In the genomic region with DNA sequence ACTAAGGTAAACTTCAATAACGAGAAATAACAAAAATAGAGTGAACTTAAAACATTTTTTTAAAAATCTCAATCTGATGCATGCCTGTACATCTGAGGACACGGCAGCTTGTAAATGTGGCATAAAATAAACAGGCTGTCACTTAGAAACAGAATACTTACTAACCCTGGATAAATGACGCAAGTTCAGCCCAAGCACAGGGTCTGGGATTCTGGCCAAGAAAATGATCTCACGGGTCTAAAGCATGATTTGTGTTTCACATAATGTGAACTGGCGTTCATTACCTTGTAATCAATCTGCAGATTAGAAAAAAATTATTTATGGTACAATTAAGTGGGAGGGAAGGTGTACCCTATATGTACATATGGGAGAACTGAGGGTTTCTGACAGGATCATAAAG, we compare ENCODE assay signal across 19 mouse cellular contexts.
DNase-seq lines count a peak whose midpoint lies in the region; ATAC-seq and TF ChIP-seq lines count a peak whose summit lies in the region.
"Had no signal": no experiment of that assay in that cellular context is flagged by ENCODE, and none has a peak within 500 bp of the region (broad histone marks: within the 10 kb centered on the region; RNA-seq: fewer than 3 reads in every experiment).

No protein-coding gene starts in this region.

- ATAC-seq in forebrain, embryonic 14.5 days, result peak; percentile 26; the same call in 1 of the 2 replicates
- ATAC-seq in forebrain, embryonic 16.5 days, result no peak
- no peak for ATAC-seq in midbrain, postnatal 0 days (ENCODE audit: low FRiP score)
- no peak for ATAC-seq in midbrain, embryonic 16.5 days
- ATAC-seq in intestine, postnatal 0 days, result no peak
- ATAC-seq: forebrain, postnatal 0 days; intestine, embryonic 15.5 days had no signal

- H3K9me3 ChIP-seq in forebrain, embryonic 14.5 days (replicated peaks; ENCODE audit: control insufficient read depth, low read length), result no peaks in the 10 kb centered on the region
- no peaks in the 10 kb centered on the region for H3K9me3 ChIP-seq in forebrain, embryonic 16.5 days (ENCODE audit: control insufficient read depth, low read length)
- no peaks in the 10 kb centered on the region for H3K9me3 ChIP-seq in midbrain, postnatal 0 days (ENCODE audit: low read length)
- H3K9me3 ChIP-seq in midbrain, embryonic 16.5 days (replicated peaks; ENCODE audit: control insufficient read depth, low read length, poor library complexity, severe bottlenecking), result no peaks in the 10 kb centered on the region
- no peaks in the 10 kb centered on the region for H3K9me3 ChIP-seq in intestine, postnatal 0 days (ENCODE audit: control insufficient read depth)
- H3K9me3 ChIP-seq: G1E; intestine, embryonic 15.5 days; limb, embryonic 12.5 days; neural tube, embryonic 12.5 days had no signal

- no peak for TF ChIP-seq CTCF in midbrain, postnatal 0 days (IDR thresholded peaks at IDR 0.05)
- no peak for TF ChIP-seq CTCF in intestine, postnatal 0 days (IDR thresholded peaks at IDR 0.05; ENCODE audit: low read depth)

- H3K27me3 ChIP-seq in forebrain, embryonic 14.5 days (replicated peaks; ENCODE audit: control insufficient read depth, insufficient read depth, low read length), result no peaks in the 10 kb centered on the region
- H3K27me3 ChIP-seq in forebrain, embryonic 16.5 days (replicated peaks; ENCODE audit: control insufficient read depth, insufficient read depth, low read length), result no peaks in the 10 kb centered on the region
- H3K27me3 ChIP-seq in midbrain, postnatal 0 days (ENCODE audit: insufficient read depth, low read length), result no peaks in the 10 kb centered on the region
- no peaks in the 10 kb centered on the region for H3K27me3 ChIP-seq in midbrain, embryonic 16.5 days (ENCODE audit: control insufficient read depth, insufficient read depth, low read depth, low read length)
- no peaks in the 10 kb centered on the region for H3K27me3 ChIP-seq in intestine, postnatal 0 days (replicated peaks; ENCODE audit: control insufficient read depth, insufficient read depth, low read length)
- H3K27me3 ChIP-seq: intestine, embryonic 15.5 days; limb, embryonic 12.5 days; neural tube, embryonic 12.5 days had no signal

- no peaks in the 10 kb centered on the region for H3K4me1 ChIP-seq in forebrain, embryonic 14.5 days (ENCODE audit: control insufficient read depth, insufficient read depth, low read length)
- no peaks in the 10 kb centered on the region for H3K4me1 ChIP-seq in forebrain, embryonic 16.5 days (replicated peaks; ENCODE audit: control insufficient read depth, insufficient read depth, low read length)
- H3K4me1 ChIP-seq in midbrain, postnatal 0 days (ENCODE audit: insufficient read depth, low read length), result no peaks in the 10 kb centered on the region
- no peaks in the 10 kb centered on the region for H3K4me1 ChIP-seq in midbrain, embryonic 16.5 days (ENCODE audit: control insufficient read depth, insufficient read depth, low read length)
- H3K4me1 ChIP-seq in intestine, postnatal 0 days (replicated peaks; ENCODE audit: control insufficient read depth, insufficient read depth, low read length), result no peaks in the 10 kb centered on the region
- H3K4me1 ChIP-seq: intestine, embryonic 15.5 days; limb, embryonic 12.5 days; neural tube, embryonic 12.5 days had no signal

- no peak overlapping the region for H3K9ac ChIP-seq in forebrain, embryonic 14.5 days (ENCODE audit: low read length)
- H3K9ac ChIP-seq in forebrain, embryonic 16.5 days (replicated peaks; ENCODE audit: low read depth, low read length), result no peak overlapping the region
- H3K9ac ChIP-seq in midbrain, postnatal 0 days (replicated peaks; ENCODE audit: low read length, poor library complexity, severe bottlenecking), result no peak overlapping the region
- H3K9ac ChIP-seq in midbrain, embryonic 16.5 days (ENCODE audit: low read depth, low read length), result no peak overlapping the region
- H3K9ac ChIP-seq in intestine, postnatal 0 days (ENCODE audit: low read depth, low read length), result no peak overlapping the region
- H3K9ac ChIP-seq: forebrain, postnatal 0 days; intestine, embryonic 15.5 days; limb, embryonic 12.5 days; neural tube, embryonic 12.5 days had no signal

- intact Hi-C loops in heart, postnatal 25 days (cut with DNase I), result no loop called here

- no peaks in the 10 kb centered on the region for H3K36me3 ChIP-seq in forebrain, embryonic 14.5 days (ENCODE audit: control insufficient read depth, insufficient read depth, low read length)
- no peaks in the 10 kb centered on the region for H3K36me3 ChIP-seq in forebrain, embryonic 16.5 days (ENCODE audit: control insufficient read depth, insufficient read depth)
- H3K36me3 ChIP-seq in midbrain, postnatal 0 days (ENCODE audit: insufficient read depth, low read length), result no peaks in the 10 kb centered on the region
- no peaks in the 10 kb centered on the region for H3K36me3 ChIP-seq in midbrain, embryonic 16.5 days (ENCODE audit: control insufficient read depth, insufficient read depth, low read length)
- no peaks in the 10 kb centered on the region for H3K36me3 ChIP-seq in intestine, postnatal 0 days (ENCODE audit: control insufficient read depth, insufficient read depth)
- H3K36me3 ChIP-seq: G1E; intestine, embryonic 15.5 days; limb, embryonic 12.5 days; neural tube, embryonic 12.5 days had no signal

- DNase-seq in forebrain, embryonic 14.5 days (ENCODE audit: low spot score), result peak; percentile 50
- DNase-seq in midbrain, postnatal 0 days (ENCODE audit: low spot score), result peak; percentile 5
- peak; percentile 39 for DNase-seq in forelimb bud, embryonic 11.5 days (ENCODE audit: low read depth, low spot score)
- DNase-seq in heart, postnatal 25 days (ENCODE audit: low spot score), result no peak
- DNase-seq: cerebellum, adult 8-10 months; forebrain, postnatal 0 days; gastrocnemius, postnatal 36 days; heart, postnatal 36 days; lung, postnatal 4 days; midbrain, embryonic 14.5 days had no signal

- no peak overlapping the region for H3K4me3 ChIP-seq in forebrain, embryonic 14.5 days (ENCODE audit: low read depth, low read length)
- H3K4me3 ChIP-seq in forebrain, embryonic 16.5 days (replicated peaks; ENCODE audit: low read length), result no peak overlapping the region
- no peak overlapping the region for H3K4me3 ChIP-seq in midbrain, postnatal 0 days (ENCODE audit: low read depth, low read length)
- H3K4me3 ChIP-seq in midbrain, embryonic 16.5 days (ENCODE audit: low read depth, low read length), result no peak overlapping the region
- H3K4me3 ChIP-seq in intestine, postnatal 0 days (ENCODE audit: low read depth, low read length), result no peak overlapping the region
- H3K4me3 ChIP-seq: intestine, embryonic 15.5 days; limb, embryonic 12.5 days; neural tube, embryonic 12.5 days had no signal

- H3K27ac ChIP-seq in forebrain, embryonic 14.5 days (ENCODE audit: low read depth, low read length), result no peak overlapping the region
- no peak overlapping the region for H3K27ac ChIP-seq in forebrain, embryonic 16.5 days (ENCODE audit: low read length)
- H3K27ac ChIP-seq in midbrain, postnatal 0 days (ENCODE audit: low read depth, low read length), result no peak overlapping the region
- H3K27ac ChIP-seq in midbrain, embryonic 16.5 days (ENCODE audit: low read length), result no peak overlapping the region
- no peak overlapping the region for H3K27ac ChIP-seq in intestine, postnatal 0 days (ENCODE audit: low read depth, low read length)
- H3K27ac ChIP-seq: intestine, embryonic 15.5 days; kidney, postnatal 0 days; limb, embryonic 12.5 days; neural tube, embryonic 12.5 days had no signal

- 38% methylated on average over 5 of the region's 5 CpGs for WGBS in forebrain, embryonic 14.5 days
- WGBS in forebrain, embryonic 16.5 days, result 32% methylated on average over 5 of the region's 5 CpGs
- WGBS in midbrain, postnatal 0 days, result 66% methylated on average over 5 of the region's 5 CpGs
- WGBS in midbrain, embryonic 16.5 days, result 73% methylated on average over 5 of the region's 5 CpGs
- 52% methylated on average over 5 of the region's 5 CpGs for WGBS in intestine, postnatal 0 days

- H3K4me2 ChIP-seq in forebrain, embryonic 14.5 days (ENCODE audit: low read length), result no peak overlapping the region
- no peak overlapping the region for H3K4me2 ChIP-seq in forebrain, embryonic 16.5 days (ENCODE audit: low read length)
- H3K4me2 ChIP-seq in midbrain, postnatal 0 days (ENCODE audit: low read depth, low read length, poor library complexity, severe bottlenecking), result no peak overlapping the region
- no peak overlapping the region for H3K4me2 ChIP-seq in midbrain, embryonic 16.5 days (ENCODE audit: low read length)
- no peak overlapping the region for H3K4me2 ChIP-seq in intestine, postnatal 0 days (replicated peaks; ENCODE audit: low read depth)
- H3K4me2 ChIP-seq: heart, embryonic 11.5 days; intestine, embryonic 15.5 days; limb, embryonic 12.5 days; neural tube, embryonic 12.5 days had no signal
